Mouse (Mus musculus): ENCODE results near the gene Gnaz.

DNA sequence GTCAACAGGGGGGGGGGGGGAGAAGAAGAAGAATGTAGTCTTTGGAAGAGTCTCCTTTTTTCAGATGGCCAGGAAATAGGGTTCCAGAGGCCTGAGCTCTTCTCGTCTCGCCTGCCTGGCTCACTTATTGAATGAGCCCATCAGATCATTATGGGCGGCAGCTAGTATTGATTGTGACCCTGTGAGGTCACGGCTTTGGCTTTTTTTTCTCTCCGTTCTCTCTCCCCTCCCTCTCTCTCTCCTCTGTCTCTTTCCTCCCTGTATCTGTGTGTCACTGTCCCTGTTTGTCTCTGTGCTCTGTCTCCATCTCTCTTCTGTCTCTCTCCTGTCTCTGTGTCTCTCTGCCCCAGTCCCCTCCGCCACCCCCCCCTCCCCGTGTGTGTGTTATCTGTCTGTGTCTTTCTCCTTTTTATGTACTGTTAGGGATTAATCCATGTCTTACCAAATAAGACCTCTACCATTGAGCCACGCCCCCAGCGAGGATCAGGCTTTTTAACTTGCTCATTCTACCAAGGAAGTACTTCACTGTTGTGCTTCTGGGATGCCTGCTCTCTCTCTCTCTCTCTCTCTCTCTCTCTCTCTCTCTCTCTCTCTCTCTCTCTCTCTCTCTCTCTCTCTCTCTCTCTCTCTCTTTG lies 91.9 kb downstream of the Gnaz start:
- TF ChIP-seq CTCF (IDR thresholded peaks at IDR 0.05; ENCODE audit: low read depth), result no peak
- TF ChIP-seq EP300 (IDR thresholded peaks at IDR 0.05; ENCODE audit: low read depth), result no peak
